Mouse (Mus musculus) stomach, embryonic 15.5 days (tissue): Measurements from ENCODE around the gene Dqx1. TPM values are rescaled to one million over a fixed set of nuclear protein-coding genes. Genes with fewer than 3 reads are reported as not detected.
A peak's percentile ranks its signal among the peaks of the same experiment; 100 is the strongest.

Experiments
- ATAC-seq: fragments of 200-750 bp; cut with Nextera tagmentation; 2 replicates; pipeline ENCODE4 v1.8.0; 2017; ENCODE audit warnings: low read depth, moderate number of reproducible peaks, moderate TSS enrichment; ENCODE audit not compliant: insufficient read depth, low FRiP score
- H3K27ac ChIP-seq: fragments of 300-500 bp; sonication (generic); 2 replicates; pipeline ENCODE4 v1.5.1; 2015; ENCODE audit warnings: mild to moderate bottlenecking, inconsistent platforms
- H3K27me3 ChIP-seq: fragments of 300-500 bp; sonication (generic); replicated peaks from 2 replicates; pipeline ENCODE4 v1.6.1; 2015; ENCODE audit warnings: inconsistent platforms
- H3K36me3 ChIP-seq: fragments of 300-500 bp; sonication (generic); 2 replicates; pipeline ENCODE4 v1.6.1; 2015; ENCODE audit warnings: inconsistent platforms
- H3K4me1 ChIP-seq: fragments of 300-500 bp; sonication (generic); 2 replicates; pipeline ENCODE4 v1.6.1; 2015; ENCODE audit warnings: inconsistent platforms
- H3K4me2 ChIP-seq: fragments of 300-500 bp; sonication (generic); 2 replicates; pipeline ENCODE4 v1.6.1; 2015; ENCODE audit warnings: mild to moderate bottlenecking, inconsistent platforms
- H3K4me3 ChIP-seq: fragments of 300-500 bp; sonication (generic); replicated peaks from 2 replicates; pipeline ENCODE4 v1.5.1; 2015; ENCODE audit warnings: inconsistent platforms
- H3K9ac ChIP-seq: fragments of 300-500 bp; sonication (generic); 2 replicates; pipeline ENCODE4 v1.6.1; 2015; ENCODE audit warnings: inconsistent platforms
- H3K9me3 ChIP-seq: fragments of 300-500 bp; sonication (generic); 2 replicates; pipeline ENCODE4 v1.6.1; 2016; ENCODE audit warnings: inconsistent platforms
- WGBS: fragments of 180-500 bp; shearing (Covaris S2); methylation state at CpG from one replicate; pipeline ENCODE4 v1.1.7; 2015; 5-methylcytosine and 5-hydroxymethylcytosine counted together
- polyA plus RNA-seq: library from polyadenylated mRNA; unstranded; fragments of >200 nt; fragmentation: Nextera tagmentation; extraction: Ambion mirVana; gene quantifications from 2 replicates; pipeline ENCODE4 v1.2.1, GENCODE M21; 2015

The Dqx1 gene
- polyA plus RNA-seq, 1 experiment from 2014 or later: 5.4 TPM

DNA sequence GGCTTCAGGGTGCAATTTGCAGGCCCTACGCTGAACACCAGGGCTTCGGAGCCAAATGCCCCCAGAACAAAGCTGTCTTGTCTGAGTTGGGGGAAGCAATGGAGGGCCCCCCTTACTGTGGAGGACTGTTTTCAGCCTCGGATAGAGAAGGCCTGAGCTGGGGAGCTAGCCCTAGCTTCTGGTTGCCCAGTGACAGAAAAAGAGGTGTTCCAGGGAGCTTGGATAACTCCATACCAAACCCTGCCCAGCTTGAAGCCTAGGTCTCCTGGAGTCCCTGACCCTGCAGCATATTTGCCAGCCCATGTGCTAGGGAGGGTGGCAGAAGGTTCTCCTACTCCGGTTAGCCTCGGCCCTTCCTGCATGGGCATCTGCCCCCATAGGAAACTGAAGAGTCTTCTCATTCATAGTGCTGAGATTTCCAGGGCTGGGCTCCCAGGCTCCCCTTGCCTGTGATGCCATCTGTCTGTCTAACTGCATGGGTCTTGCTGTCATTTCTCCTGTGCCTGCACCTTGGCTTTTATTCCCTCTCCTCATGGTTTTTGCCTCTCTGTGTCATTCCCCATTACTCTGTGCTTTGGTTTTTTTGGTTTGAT is 23.1 kb upstream of the Dqx1 start:
- H3K36me3 ChIP-seq: no peaks in the 10 kb centered on the region
- H3K4me1 ChIP-seq: peaks cover 32% of the 10 kb centered on the region
- H3K27ac ChIP-seq: peak overlapping the region; percentile 87
- H3K27me3 ChIP-seq: peaks cover 7% of the 10 kb centered on the region; the same call in 1 of the 2 replicates
- no peaks in the 10 kb centered on the region for H3K9me3 ChIP-seq
- H3K4me3 ChIP-seq: peak overlapping the region; percentile 58
- no peak overlapping the region; the same call in 1 of the 2 replicates for H3K9ac ChIP-seq
- no peak for ATAC-seq
- H3K4me2 ChIP-seq: peak overlapping the region; percentile 71
- 29% methylated on average over 5 of the region's 5 CpGs for WGBS

DNA sequence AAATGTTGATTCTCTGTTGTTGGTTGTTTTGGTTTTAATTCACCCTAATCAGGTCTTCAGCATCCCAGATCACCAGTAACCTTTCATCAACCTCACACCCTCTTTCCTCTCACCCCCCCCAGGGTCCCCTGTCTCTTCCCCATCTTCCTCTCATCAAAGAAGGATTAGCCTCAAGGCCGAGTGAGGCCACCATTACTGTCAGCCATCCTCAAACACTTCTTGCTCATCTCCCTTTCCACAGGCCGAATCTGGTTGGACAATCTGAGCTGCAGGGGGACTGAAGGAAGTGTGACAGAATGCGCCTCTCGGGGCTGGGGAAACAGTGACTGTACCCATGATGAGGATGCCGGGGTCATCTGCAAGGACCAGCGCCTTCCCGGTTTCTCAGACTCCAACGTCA is 20.5 kb upstream of the Dqx1 start:
- H3K9ac ChIP-seq: no peak overlapping the region

DNA sequence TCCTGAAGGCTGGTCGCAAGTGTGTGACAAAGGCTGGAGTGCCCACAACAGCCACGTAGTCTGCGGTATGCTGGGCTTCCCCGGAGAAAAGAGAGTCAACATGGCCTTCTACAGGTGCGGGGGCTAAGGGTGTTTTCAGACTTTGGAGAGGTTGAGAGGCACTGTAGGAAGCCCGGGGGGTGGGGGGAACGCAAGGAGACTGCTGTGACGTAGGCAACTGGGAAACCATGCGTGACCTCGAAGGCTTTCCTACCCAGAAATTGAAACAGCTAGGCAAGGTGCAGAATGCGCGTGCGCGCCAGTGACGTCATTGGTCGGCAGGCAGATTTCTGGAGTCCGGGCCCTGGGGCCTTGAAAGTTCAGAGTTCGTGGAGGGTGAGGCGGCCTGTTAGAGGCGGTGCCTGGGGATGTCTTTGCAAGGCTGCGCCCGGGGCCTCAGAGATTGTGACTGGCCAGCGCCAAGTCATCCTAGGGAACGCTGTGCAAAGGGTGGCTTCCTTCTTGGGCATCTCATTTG is 19.1 kb upstream of the Dqx1 start:
- peak; percentile 86 for ATAC-seq
- no peaks in the 10 kb centered on the region for H3K27me3 ChIP-seq
- no peak overlapping the region for H3K9ac ChIP-seq
- WGBS: 19% methylated on average over 24 of the region's 24 CpGs
- peak overlapping the region; percentile 19 for H3K4me3 ChIP-seq
- H3K9me3 ChIP-seq: no peaks in the 10 kb centered on the region
- H3K36me3 ChIP-seq: no peaks in the 10 kb centered on the region
- peak overlapping the region; percentile 51 for H3K4me2 ChIP-seq
- H3K27ac ChIP-seq: peak overlapping the region; percentile 4; the same call in 1 of the 2 replicates
- H3K4me1 ChIP-seq: peaks cover 25% of the 10 kb centered on the region

More for the DNA sequence above, 20.5 kb upstream of the Dqx1 start:
- H3K27ac ChIP-seq: no peak overlapping the region
- no peaks in the 10 kb centered on the region for H3K27me3 ChIP-seq
- peaks cover 29% of the 10 kb centered on the region for H3K4me1 ChIP-seq
- H3K9me3 ChIP-seq: no peaks in the 10 kb centered on the region
- no peak overlapping the region for H3K4me3 ChIP-seq
- no peak overlapping the region for H3K4me2 ChIP-seq
- ATAC-seq: no peak
- no peaks in the 10 kb centered on the region for H3K36me3 ChIP-seq
- 73% methylated on average over 8 of the region's 8 CpGs for WGBS

DNA sequence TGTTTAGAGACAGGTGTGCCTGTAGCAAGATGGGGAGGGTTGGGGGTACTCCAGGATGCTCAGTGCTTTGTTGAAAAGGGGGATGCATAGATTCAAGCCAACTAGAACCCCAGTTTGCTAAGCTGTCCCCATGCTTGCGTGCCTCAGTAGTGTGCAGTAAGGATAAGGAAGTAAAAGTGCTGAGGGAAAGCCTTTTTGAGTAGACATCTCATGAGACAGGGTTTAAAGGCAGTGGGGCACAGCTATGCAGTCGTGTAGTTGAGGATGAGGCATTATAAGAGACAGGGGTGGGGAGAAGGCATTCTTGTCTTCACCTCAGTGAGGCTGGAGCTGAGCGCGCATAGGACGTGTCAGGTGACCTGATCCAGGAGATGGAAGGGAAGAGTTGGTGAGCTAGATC is 17.0 kb upstream of the Dqx1 start:
- no peak overlapping the region for H3K27ac ChIP-seq
- H3K9ac ChIP-seq: no peak overlapping the region
- H3K4me3 ChIP-seq: no peak overlapping the region
- no peak for ATAC-seq
- no peaks in the 10 kb centered on the region for H3K27me3 ChIP-seq
- peaks cover 13% of the 10 kb centered on the region for H3K4me1 ChIP-seq
- H3K36me3 ChIP-seq: no peaks in the 10 kb centered on the region
- no peaks in the 10 kb centered on the region for H3K9me3 ChIP-seq
- H3K4me2 ChIP-seq: no peak overlapping the region
- 85% methylated on average over 5 of the region's 5 CpGs for WGBS

DNA sequence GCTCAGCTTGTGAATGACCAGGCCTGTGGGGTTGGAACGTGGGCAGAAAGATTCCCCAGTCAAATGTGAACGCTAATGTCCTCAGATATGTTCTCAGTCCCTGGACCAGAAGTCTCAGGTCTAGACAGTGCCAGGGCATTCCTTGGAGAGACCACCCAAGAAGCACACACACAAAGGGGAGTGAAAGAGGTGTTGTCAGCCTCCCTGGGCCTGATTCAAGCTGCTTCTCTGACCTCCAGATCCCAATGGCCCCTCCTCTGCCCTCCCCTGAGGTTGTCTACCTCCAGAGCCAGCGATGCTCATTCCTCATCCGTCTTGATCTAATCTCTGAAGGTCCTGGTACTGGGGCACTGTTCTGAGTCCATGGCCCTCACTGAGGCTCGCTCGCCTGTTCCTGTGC is 14.1 kb upstream of the Dqx1 start:
- H3K27ac ChIP-seq: no peak overlapping the region
- no peaks in the 10 kb centered on the region for H3K9me3 ChIP-seq
- 58% methylated on average over 6 of the region's 6 CpGs for WGBS
- ATAC-seq: no peak
- no peak overlapping the region for H3K4me3 ChIP-seq
- no peak overlapping the region for H3K4me2 ChIP-seq
- H3K36me3 ChIP-seq: no peaks in the 10 kb centered on the region
- H3K27me3 ChIP-seq: no peaks in the 10 kb centered on the region
- H3K4me1 ChIP-seq: peaks cover 4% of the 10 kb centered on the region
- H3K9ac ChIP-seq: no peak overlapping the region

DNA sequence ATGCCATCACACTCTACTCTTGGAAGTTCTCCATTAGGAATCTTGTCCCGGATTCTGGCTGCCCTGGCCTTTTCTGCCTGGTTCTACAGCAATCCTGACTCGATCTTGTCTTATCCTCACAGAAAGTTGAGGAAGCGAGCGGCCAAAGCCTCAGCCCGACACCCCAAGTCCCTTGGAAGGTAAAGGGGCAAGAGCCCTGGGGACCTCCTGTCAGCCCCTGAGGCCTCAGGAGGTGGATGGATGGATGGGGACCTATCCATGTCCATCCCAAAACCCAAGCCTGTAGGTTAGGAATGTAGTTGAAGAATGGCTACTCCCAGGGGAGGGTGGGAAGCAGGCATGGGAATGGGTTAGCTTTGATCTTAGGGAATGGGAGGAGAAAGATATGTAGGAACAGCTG is 13.7 kb upstream of the Dqx1 start:
- ATAC-seq: no peak
- Histone ChIP-seq H3K4me1 (no peaks in the 10 kb centered on the region), H3K4me3 (no peak overlapping the region), H3K9me3 (no peaks in the 10 kb centered on the region), H3K36me3 (no peaks in the 10 kb centered on the region), H3K27ac (no peak overlapping the region), H3K9ac (no peak overlapping the region), H3K27me3 (no peaks in the 10 kb centered on the region), H3K4me2 (no peak overlapping the region)
- 87% methylated on average over 5 of the region's 5 CpGs for WGBS

DNA sequence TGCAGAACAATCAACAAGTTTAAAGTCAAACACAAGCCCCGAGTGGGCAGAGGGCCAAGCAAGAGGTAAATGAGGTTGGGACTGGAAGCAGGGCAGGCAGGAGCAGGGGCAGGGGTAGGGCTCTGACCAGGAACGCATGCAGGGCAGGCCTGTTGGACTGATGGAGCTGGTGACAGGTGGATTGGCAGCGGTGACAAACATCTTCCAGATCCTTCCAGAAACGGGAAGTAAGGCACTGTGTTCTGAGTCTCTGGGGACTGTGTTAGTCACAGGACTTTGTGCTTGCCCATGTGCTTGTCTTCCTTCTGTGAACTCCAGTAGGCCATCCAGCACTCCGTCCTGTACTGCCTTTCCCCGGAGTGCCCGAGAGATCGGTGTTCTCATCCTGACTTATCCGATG is 12.9 kb upstream of the Dqx1 start:
- ATAC-seq: no peak
- no peaks in the 10 kb centered on the region for H3K27me3 ChIP-seq
- no peak overlapping the region for H3K9ac ChIP-seq
- no peak overlapping the region for H3K4me3 ChIP-seq
- 67% methylated on average over 9 of the region's 9 CpGs for WGBS
- H3K4me2 ChIP-seq: no peak overlapping the region
- no peak overlapping the region for H3K27ac ChIP-seq
- H3K36me3 ChIP-seq: no peaks in the 10 kb centered on the region
- no peaks in the 10 kb centered on the region for H3K4me1 ChIP-seq
- H3K9me3 ChIP-seq: no peaks in the 10 kb centered on the region

DNA sequence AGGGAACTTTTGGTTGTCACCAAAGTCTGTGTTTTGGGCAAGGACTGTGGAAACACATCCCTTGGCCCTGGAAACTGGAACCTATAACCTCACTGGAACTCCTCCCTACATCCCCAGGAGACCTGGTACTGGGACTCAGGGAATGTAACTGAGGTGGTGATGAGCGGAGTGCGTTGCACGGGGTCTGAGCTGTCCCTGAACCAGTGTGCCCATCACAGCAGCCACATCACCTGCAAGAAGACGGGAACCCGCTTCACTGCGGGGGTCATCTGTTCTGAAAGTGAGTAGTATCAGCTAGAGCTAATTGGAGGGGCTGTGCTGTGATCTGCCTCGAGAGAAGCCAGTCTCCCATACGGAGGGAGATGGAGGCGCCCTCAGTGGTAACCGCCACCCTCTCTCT is 8.3 kb upstream of the Dqx1 start:
- H3K27ac ChIP-seq: no peak overlapping the region
- no peak overlapping the region for H3K4me2 ChIP-seq
- H3K4me1 ChIP-seq: peaks cover 13% of the 10 kb centered on the region
- H3K36me3 ChIP-seq: peaks cover 12% of the 10 kb centered on the region
- no peak for ATAC-seq
- H3K4me3 ChIP-seq: no peak overlapping the region
- H3K9me3 ChIP-seq: no peaks in the 10 kb centered on the region
- 73% methylated on average over 10 of the region's 10 CpGs for WGBS
- H3K27me3 ChIP-seq: no peaks in the 10 kb centered on the region
- H3K9ac ChIP-seq: no peak overlapping the region

DNA sequence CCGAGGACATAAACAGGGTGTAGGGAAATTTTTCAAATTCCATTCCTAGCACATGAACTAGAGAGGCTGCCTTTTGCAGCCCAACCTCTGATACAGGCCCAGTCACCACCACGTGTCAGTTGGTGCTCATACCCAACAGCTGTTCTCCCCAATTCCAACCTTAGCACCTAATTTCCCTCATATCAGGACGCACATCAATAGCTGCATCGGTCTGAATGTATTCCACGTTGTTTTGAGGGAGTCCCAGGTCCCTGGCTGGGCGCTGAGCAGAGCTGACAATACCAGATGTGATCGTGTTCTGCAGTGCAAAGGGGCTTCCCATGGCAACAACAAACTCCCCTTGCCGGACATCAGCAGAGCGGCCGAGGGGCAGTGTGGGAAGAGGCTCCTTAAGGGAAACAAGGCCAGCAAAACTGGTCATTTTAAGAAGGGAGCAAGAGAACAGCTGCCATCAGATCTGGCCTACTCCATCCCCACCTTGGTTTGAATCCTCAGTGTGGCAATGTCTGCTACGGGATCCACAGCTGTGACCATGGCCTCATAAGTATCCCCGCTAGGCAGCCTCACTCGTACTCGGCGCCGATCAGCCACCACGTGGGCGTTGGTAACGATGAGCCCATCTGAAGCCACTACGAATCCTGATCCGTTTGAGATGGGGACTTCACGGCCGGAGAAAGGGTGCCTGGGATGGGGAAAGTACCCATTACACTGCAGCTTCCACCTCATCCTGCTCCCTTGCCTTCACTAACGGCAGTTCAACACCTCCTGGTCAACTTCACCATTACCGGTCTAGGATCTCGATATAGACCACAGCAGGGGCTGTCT is 4.3 kb upstream of the Dqx1 start:
- no peak for ATAC-seq

DNA sequence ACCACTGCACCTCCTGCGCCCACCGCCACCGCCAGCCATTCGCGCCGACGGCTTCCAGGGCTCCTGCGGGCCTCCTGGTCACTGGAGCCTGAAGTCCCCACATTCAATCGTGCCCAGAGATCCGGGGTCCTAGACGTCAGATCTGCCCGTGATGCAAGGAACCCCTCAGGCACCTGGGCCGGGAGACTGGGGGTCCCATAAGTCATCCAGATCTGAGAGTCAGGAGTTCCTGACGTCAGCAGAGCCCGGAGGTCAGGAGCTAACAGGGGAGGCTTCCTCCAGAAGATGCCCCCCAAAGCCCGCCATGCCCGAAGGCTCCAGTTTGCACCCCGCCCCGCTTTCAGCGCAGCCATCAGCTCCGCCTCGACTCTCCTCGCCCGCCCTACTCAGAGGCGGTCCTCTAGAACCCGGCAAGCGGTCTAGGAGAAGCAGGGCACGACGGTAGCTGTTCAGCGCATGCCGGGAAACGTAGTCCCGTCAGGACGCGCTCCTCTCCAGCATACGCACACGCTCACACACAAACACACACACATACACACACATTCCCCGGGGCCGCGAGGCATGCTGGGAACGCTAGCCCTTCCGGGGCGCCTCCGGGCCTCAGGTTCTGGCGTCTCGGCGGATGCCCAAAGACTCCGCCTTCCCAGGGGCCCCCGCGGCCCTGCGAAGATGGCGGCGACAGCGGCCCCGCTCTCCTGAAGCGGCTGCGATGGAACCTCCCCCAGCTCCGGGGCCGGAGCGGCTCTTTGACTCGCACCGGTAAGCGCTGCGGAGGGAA is 3.4 kb upstream of the Dqx1 start, which contains the start of gene Aup1:
Gene Aup1, plus strand, starts transcription at position 448 of the 778 bp plus-strand sequence.
- Histone ChIP-seq H3K36me3 (peaks cover 19% of the 10 kb centered on the region), H3K9ac (peak within 1 kb of the TSS; percentile 94), H3K4me3 (peak within 1 kb of the TSS; percentile 85), H3K9me3 (no peaks in the 10 kb centered on the region), H3K27ac (peak within 1 kb of the TSS; percentile 84), H3K4me1 (peaks cover 22% of the 10 kb centered on the region), H3K27me3 (no peaks in the 10 kb centered on the region), H3K4me2 (peak within 1 kb of the TSS; percentile 82)
- peak; percentile 97 for ATAC-seq
- under 1% methylated on average over 62 of the region's 64 CpGs for WGBS

More for the DNA sequence above, 4.3 kb upstream of the Dqx1 start:
- Histone ChIP-seq H3K4me3 (peak overlapping the region; percentile 85), H3K27me3 (no peaks in the 10 kb centered on the region), H3K4me2 (peak overlapping the region; percentile 82), H3K9ac (peak overlapping the region; percentile 55), H3K9me3 (no peaks in the 10 kb centered on the region), H3K36me3 (peaks cover 19% of the 10 kb centered on the region), H3K4me1 (peaks cover 22% of the 10 kb centered on the region), H3K27ac (peak overlapping the region; percentile 84)
- WGBS: 2% methylated on average over 26 of the region's 26 CpGs

DNA sequence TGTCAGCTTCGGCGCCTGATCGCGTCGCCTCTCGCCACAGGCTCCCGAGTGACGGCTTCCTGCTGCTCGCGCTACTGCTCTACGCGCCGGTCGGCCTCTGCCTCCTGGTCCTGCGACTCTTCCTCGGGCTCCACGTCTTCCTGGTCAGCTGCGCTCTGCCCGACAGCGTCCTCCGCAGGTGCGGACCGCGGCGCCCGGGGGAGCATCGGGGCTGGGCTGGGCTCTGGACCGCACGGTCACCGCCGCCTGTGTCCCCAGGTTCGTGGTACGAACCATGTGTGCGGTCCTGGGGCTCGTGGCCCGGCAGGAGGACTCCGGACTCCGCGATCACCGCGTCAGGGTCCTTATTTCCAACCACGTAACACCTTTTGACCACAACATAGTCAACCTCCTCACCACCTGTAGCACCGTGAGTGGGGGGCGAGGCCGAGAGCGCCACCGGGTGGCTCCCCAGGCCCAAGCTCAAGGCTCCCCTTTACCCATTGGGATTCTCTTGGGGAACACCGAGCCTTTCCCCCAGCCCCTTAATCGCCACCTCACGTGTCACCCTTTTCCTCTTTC is 2.7 kb upstream of the Dqx1 start, which contains the start of gene Htra2:
Gene Htra2, minus strand, starts transcription at position 403 of the 561 bp plus-strand sequence.
- no peak for ATAC-seq
- H3K4me3 ChIP-seq: peak within 1 kb of the TSS; percentile 85
- peak within 1 kb of the TSS; percentile 94 for H3K9ac ChIP-seq
- no peaks in the 10 kb centered on the region for H3K9me3 ChIP-seq
- H3K27ac ChIP-seq: peak within 1 kb of the TSS; percentile 84
- H3K27me3 ChIP-seq: no peaks in the 10 kb centered on the region
- peaks cover 22% of the 10 kb centered on the region for H3K4me1 ChIP-seq
- peak within 1 kb of the TSS; percentile 82 for H3K4me2 ChIP-seq
- H3K36me3 ChIP-seq: peaks cover 19% of the 10 kb centered on the region
- WGBS: under 1% methylated on average over 50 of the region's 50 CpGs
